Comparison of ENCODE assay signal across 29 mouse cellular contexts in genomic region chr1:78810904-78811303, GRCm38 (mm10). TPM values are rescaled to one million over a fixed set of nuclear protein-coding genes. Genes with fewer than 3 reads are reported as not detected.
"Had no signal": no experiment of that assay in that cellular context is flagged by ENCODE, and none has a peak within 500 bp of the region (broad histone marks: within the 10 kb centered on the region; RNA-seq: fewer than 3 reads in every experiment).

No protein-coding gene starts in this region.

- H3K4me2 ChIP-seq: heart, embryonic 11.5 days; heart, embryonic 12.5 days; heart, embryonic 13.5 days; heart, embryonic 15.5 days; hindbrain, embryonic 12.5 days; hindbrain, embryonic 13.5 days; hindbrain, embryonic 14.5 days; hindbrain, embryonic 15.5 days; intestine, embryonic 15.5 days; kidney, embryonic 15.5 days had no signal

- H3K36me3 ChIP-seq: heart, embryonic 10.5 days; heart, embryonic 12.5 days; heart, embryonic 13.5 days; heart, embryonic 15.5 days; hindbrain, embryonic 10.5 days; hindbrain, embryonic 12.5 days; hindbrain, embryonic 13.5 days; hindbrain, embryonic 15.5 days; intestine, embryonic 15.5 days; kidney, embryonic 15.5 days had no signal

- H3K4me3 ChIP-seq: heart, embryonic 10.5 days; heart, embryonic 12.5 days; heart, embryonic 13.5 days; heart, embryonic 15.5 days; hindbrain, embryonic 10.5 days; hindbrain, embryonic 12.5 days; hindbrain, embryonic 13.5 days; hindbrain, embryonic 15.5 days; intestine, embryonic 15.5 days; kidney, embryonic 15.5 days; layer of hippocampus, adult 2 months; left cerebral cortex, adult 2 months had no signal

- DNase-seq: heart, postnatal 10 days; heart, postnatal 14 days; heart, postnatal 36 days; heart, postnatal 4 days; kidney, adult 18-20 months; kidney, adult 2 months; kidney, adult 8-10 months; kidney, postnatal 10 days; kidney, postnatal 14 days; kidney, postnatal 25 days; kidney, postnatal 36 days; kidney, postnatal 4 days; layer of hippocampus, adult 9-11 months; layer of hippocampus, postnatal 36 days had no signal

- H3K27me3 ChIP-seq: heart, embryonic 12.5 days; heart, embryonic 13.5 days; heart, embryonic 15.5 days; hindbrain, embryonic 12.5 days; hindbrain, embryonic 13.5 days; hindbrain, embryonic 15.5 days; intestine, embryonic 15.5 days; kidney, embryonic 15.5 days had no signal

RNA-seq across cellular contexts. Expression of gene Kcne4, which starts 5.7 kb away (rescaled TPM):
- polyA plus RNA-seq: inflammation-experienced regulatory T-cells, adult 6 months had no signal
